Mouse (Mus musculus): ENCODE data around the gene Meltf.
A peak's percentile ranks its signal among the peaks of the same experiment; 100 is the strongest.
"Not testable (repeated sequence)": the region's sequence is repeated elsewhere in the genome, so short reads cannot be mapped to it uniquely, and the experiment has no call there.

The Meltf gene

DNA sequence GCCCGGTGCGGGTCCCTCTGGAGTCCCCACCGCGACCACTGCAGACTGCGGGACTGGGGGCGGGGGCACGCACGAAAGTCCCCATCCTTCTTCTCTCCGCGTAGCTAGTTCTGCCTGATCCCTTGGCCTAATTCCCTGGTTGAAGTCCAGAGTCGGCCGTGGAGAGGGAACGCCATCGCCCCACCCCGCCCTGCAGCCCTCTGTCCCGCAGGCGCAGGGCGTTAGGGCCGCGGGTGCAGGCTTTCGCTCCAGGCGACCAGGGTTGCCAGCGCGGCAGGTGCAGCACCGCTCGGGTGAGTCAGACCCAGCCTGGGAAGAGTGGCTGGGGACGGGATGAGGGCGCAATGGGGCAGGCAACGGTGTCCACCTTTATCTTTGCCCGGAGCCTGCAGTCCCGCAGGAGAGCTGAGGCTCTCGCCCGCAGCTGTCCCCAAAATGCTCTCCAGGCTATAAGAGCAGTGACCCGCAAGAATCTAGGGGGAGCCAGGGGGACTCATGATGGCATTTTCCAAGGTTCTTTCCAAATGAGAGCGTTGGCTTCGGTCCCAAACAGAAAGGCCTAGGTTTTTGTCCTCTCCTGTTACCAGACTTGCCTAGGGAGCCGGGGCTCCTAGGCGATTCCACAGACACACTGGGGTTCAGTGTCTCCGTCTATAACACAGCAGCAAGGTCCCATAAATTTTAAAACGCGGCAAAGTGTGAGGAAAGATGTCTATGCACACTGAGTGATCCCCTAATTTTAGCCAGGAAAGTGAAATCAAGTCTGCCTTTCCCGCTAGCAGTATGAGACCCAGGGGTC, 55.3 kb downstream of the Meltf start, which contains the start of gene Pigz:
Pigz (plus strand) TSS at position 101 of the 799 bp plus-strand sequence.
- peak; percentile 41 to 44 for DNase-seq (ENCODE audit: low spot score in 2 of 2)

DNA sequence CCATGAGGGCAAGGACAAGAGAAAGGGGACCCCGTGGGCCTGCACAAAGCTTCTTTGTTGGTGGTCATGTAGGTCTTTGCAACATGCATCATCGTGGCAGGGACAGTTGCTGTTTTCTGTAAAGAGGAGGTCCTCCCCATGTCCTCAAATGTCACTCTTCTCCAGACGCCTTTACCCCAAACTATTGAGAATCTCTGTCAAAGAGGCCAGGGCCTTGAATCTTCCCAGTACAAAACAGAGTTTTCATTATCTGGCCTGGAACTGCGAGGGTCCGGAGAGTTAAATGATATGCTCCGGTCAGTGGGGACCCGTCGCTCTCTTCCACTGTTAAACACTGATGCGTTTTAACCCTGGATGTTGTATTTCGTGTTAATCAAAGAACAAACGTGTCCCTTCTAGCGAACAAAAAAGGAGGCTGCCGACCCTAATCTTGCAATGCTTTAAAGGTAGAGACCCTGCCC, 56.0 kb downstream of the Meltf start:
- DNase-seq (ENCODE audit: low spot score in 2 of 2), result no peak

DNA sequence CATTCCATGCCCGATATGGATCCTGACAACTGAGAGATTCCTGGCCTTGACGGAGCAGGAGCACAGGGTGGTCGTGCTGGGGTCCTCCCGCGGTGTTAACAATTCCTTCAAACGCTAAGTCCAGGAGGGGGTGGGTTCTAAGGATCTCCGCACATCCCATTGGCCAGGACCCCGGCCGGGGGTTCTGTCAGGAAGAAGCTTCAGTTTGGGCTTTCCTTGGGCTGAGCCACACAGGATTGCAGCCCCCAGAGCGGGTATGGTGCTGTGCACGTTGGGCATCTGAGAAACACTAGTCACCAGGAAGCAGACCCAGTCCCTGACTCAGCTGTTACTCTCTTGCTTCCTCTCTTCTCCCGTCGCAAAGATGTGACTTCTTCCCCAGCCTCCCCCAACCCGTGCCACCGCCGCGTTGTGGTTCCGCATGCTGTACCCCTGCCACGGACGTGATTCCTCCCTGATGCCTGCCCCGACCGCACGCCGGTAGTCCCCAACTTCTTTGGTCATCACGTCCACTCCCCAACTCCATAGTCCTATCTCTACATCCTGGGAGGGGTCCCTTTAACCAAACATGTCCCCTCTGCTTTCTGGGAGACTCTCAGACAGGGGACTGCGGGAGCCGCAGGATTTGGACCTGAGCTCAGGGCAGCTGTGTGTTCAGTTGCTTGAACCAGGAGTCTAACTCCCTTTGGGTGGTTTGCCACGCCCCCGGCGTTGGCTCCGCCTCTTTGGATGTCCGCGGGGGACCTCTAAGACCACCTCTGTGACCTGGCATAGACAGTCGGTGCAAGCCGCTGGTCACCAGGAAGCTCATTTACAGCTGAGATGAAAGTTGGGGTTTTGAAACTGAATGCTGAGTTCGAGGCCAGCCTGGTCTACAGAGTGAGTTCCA, 56.7 kb downstream of the Meltf start:
- peak; percentile 49 to 57 for DNase-seq (ENCODE audit: low spot score in 2 of 2)

DNA sequence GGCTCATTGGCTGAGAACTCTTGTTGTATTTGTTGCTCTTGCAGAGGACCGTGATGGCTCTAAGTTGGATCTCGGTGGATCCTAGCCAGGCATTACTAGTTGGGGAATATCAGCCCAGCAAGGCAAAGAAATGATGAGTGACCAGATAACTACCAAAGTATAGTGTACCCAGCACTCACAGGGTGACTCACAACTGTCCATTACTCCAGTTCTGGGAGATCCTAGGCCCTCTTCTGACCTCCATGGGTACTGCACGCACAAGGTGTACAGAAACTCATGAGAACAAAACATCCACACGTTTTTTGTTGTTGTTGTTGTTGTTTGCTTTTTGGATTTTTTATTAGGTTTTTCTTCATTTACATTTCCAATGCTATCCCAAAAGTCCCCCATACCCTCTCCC, 58.0 kb downstream of the Meltf start:
- no peak for DNase-seq (ENCODE audit: low spot score in 2 of 2)

DNA sequence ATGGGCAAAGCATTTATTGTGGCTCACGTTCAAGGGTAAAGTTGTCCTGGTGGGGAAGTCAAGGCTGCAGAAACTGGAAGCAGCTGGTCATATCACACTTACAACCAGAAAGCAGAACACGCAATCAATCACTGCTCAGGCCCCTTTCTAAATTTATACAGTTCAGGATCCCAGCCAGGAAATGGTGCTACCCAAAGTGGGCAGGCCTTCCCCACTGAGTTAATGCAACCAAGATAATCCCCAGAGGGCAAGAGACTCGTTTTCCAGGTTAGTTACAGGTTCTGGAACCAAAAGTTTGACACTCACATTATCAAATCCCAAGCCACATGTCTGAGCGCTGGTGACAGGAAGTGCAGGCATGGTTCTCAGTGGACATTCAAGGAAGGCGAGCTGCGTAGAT, 60.2 kb downstream of the Meltf start:
- no peak for DNase-seq (ENCODE audit: low spot score in 2 of 2)

DNA sequence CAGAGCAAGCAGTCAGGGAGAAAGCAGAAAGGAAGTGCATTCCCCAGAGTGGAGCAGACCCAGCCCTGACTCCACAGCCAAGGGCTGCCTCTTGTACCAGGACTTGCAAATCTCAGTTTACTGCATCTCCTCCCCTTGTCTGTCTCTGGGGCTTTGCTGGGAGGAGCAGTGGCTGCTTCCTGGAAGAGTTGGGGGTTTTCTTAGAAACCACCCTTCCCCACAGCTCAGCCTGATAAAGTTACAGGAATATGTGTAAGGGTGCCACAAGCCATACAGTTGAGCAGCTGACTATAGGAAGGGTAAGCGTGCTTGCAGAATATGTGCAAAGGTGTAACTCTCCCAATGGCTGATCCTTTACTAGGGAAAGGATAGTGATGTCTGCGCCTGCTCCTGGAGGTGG, 62.0 kb downstream of the Meltf start:
- no peak for DNase-seq (ENCODE audit: low spot score in 2 of 2)

DNA sequence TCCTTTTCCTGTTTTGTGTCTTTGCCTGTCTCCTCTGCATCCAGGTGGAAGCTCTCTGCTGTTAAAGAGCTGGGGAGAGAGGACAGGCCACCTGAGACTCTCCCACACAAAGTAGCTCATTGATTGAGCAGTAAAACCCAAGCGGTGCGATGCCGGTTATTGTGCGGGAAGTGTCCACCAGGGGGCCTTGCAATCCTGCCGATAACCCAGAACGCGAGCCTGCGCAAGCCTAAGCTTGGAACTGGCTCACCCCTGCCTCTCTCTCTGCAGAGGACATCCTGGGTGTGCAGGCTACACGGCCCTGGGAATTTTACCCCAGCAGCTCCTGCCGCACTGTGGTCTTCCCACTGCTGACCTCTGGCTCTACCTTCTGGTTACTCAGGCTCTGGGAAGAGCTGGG, 65.4 kb downstream of the Meltf start:
- DNase-seq (ENCODE audit: low spot score in 2 of 2), result peak; percentile 53 to 73

DNA sequence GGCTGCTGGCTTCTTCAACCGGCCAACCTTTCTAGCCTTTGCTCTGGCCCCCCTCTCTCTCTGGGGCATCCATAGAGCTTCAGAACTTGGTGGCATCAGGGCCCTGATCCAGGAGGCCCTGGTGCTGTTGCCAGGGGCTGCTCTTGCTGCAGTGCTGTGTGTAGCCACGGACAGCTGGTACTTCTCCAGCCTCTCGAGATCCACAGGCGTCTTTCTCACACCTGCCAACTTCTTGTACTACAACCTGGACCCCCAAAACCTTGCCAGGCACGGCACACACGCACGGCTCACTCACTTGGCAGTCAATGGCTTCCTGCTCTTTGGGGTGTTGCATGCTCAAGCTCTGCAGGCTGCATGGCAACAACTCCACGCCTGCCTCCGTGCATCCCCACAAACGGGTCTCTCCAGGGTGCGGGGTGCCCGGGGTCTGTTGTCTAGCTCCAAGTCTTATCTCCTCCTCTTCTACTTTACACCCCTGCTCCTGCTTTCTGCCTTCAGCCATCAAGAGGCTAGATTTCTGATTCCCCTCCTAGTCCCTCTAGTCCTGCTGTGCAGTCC, 66.2 kb downstream of the Meltf start:
- DNase-seq (ENCODE audit: low spot score in 2 of 2), result no peak

DNA sequence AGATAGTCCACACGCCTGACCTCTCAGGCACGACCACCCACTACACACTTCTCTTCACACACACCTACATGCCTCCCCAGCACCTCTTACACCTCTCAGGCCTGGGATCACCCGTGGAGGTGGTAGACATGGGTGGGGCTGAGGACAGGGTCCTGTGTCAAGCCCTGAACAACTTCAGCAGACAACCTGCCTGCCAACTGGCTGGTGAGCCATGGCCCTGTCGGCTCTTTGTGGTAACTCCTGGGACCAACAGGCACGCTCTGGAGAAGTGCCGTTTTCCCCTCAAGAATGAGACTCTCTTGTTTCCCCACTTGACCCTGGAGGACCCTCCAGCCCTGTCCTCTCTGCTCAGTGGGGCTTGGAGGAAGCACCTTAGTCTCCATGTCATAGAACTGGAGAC, 66.8 kb downstream of the Meltf start:
- DNase-seq (ENCODE audit: low spot score in 2 of 2), result no peak

DNA sequence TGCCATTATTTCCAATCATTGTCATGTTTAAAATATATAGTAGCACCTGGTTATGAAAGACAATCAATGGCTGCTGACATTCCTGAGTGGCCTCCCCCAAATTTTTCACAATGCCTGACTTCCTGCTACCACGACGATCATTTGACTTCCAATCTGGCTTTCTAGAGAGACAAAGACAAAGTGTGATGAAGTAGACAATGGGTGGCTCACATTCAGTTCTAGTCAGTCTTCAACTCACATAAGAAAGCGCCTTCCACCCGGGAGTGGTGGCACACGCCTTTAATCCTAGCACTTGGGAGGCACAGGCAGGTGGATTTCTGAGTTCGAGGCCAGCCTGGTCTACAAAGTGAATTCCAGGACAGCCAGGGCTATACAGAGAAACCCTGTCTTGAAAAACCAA, 67.4 kb downstream of the Meltf start:
- not testable (repeated sequence) for DNase-seq (ENCODE audit: low spot score in 2 of 2)

DNA sequence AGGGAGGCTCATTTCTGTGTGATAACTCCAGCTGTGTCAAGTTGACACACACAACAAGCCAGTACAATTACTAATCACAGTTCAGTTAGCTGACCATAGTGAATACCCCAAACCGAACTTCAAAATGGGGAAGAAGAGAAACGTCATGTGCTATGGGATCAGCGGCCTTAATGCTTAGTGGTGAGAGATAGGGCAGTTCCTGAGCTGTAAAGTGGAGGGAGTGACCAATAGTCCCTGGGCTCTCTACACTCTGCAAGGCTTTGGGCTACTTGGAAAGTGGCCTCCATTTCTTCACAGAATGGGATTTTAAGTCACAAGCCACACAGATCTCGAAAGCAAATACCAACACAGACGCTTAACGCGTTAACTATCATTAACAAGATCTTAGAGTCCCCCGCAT, 68.7 kb downstream of the Meltf start:
- DNase-seq (ENCODE audit: low spot score in 2 of 2), result no peak

DNA sequence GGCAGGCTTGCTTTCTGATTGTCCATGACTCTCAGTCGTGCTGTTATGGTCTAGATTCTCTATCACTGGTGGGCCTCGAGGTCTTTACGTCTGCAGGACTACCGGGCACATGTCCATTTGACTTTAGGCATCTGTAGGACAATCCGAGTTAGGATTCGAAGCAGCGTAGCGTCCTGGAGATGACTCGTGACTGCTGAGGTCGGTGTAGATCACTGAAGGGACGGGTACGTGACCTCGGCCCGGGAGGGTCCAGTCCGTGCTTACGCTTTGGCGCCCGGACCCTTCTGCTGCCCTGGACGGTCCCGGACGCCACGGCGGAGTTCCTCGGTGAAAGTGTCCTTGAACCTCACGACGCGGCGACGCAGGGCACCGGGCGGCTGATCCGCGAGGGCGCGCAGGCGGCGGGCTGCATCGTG, 69.3 kb downstream of the Meltf start:
- no peak for DNase-seq (ENCODE audit: low spot score in 2 of 2)

DNA sequence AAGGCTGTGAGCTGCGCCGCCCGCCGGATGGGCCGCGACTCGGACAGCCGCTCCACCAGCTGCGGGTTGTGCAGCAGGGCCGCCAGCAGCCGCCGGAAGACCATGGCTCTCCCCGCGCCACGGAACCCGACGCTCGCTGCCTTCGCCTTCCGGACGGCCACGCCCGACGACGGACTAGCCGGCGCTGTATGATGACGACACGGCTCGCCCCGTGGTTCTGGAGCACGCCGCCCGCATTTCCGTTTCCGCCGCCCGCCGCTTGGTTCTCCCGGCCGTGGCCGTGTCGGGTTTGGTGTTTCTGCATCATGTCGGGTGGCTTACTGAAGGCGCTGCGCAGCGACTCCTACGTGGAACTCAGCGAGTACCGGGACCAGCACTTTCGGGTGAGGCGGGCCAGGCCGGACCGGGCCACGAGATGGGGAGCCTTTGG, 69.8 kb downstream of the Meltf start, which contains the start of the genes 0610012G03Rik and Ncbp2:
0610012G03Rik (minus strand) TSS at position 150 of the 430 bp plus-strand sequence.
Ncbp2 (plus strand) TSS at position 169 of the 430 bp plus-strand sequence.
- peak; percentile 91 to 97 for DNase-seq (ENCODE audit: low spot score in 2 of 2)

All from frontal cortex, postnatal 10 days (tissue).